Mouse (Mus musculus) liver, embryonic 14.5 days (tissue): Measurements from ENCODE around the gene Chp1. TPM values are rescaled to one million over a fixed set of nuclear protein-coding genes. Genes with fewer than 3 reads are reported as not detected.

ENCODE experiments used
- ATAC-seq: fragments of 200-750 bp; cut with Nextera tagmentation; 2 replicates; pipeline ENCODE4 v1.8.0; 2017; ENCODE audit warnings: moderate number of reproducible peaks, mild to moderate bottlenecking, moderate library complexity; ENCODE audit not compliant: insufficient read depth
- DNase-seq, 3 experiments: peaks; one replicate each; pipeline ENCODE4 v3.0.0-alpha.2; 2012 to 2013; ENCODE audit warnings: low read depth in 3 of 3, low spot score in 3 of 3
- H3K27ac ChIP-seq: fragments of 300-500 bp; sonication (generic); 2 replicates; pipeline ENCODE4 v1.5.1; 2014; ENCODE audit warnings: moderate library complexity, mild to moderate bottlenecking, control low read depth, inconsistent platforms
- H3K27me3 ChIP-seq: fragments of 300-500 bp; sonication (generic); 2 replicates; pipeline ENCODE4 v1.6.1; 2014; ENCODE audit warnings: mild to moderate bottlenecking, low read length, moderate library complexity; ENCODE audit not compliant: control insufficient read depth, insufficient read depth
- H3K36me3 ChIP-seq: fragments of 300-500 bp; sonication (generic); replicated peaks from 2 replicates; pipeline ENCODE4 v1.6.1; 2014; ENCODE audit warnings: low read depth; ENCODE audit not compliant: control insufficient read depth, insufficient read depth
- H3K4me1 ChIP-seq, 2 experiments: fragments of 200-500 bp in 1 of 2; fragments of 300-500 bp in 1 of 2; sonication (generic) in 1 of 2; replicated peaks; 2 replicates each; pipeline ENCODE4 v1.6.1; 2012 to 2014; ENCODE audit warnings: antibody characterized with exemption in 1 of 2, inconsistent platforms in 1 of 2, low read length in 1 of 2; ENCODE audit not compliant: control insufficient read depth in 2 of 2, insufficient read depth in 2 of 2
- H3K4me2 ChIP-seq: fragments of 300-500 bp; sonication (generic); 2 replicates; pipeline ENCODE4 v1.6.1; 2014; ENCODE audit warnings: low read depth, mild to moderate bottlenecking, control low read depth, moderate library complexity
- H3K4me3 ChIP-seq, 2 experiments: fragments of 200-500 bp in 1 of 2; fragments of 300-500 bp in 1 of 2; sonication (generic) in 1 of 2; 2 replicates each; pipeline ENCODE4 v1.5.1; 2012 to 2014; ENCODE audit warnings: low read depth in 2 of 2, low read length in 2 of 2, mild to moderate bottlenecking in 2 of 2, control low read depth in 1 of 2, inconsistent platforms in 1 of 2, moderate library complexity in 1 of 2; ENCODE audit not compliant: insufficient read depth in 1 of 2
- H3K9ac ChIP-seq: fragments of 300-500 bp; sonication (generic); replicated peaks from 2 replicates; pipeline ENCODE4 v1.6.1; 2014; ENCODE audit warnings: mild to moderate bottlenecking, control low read depth, moderate library complexity
- H3K9me3 ChIP-seq: fragments of 300-500 bp; sonication (generic); 2 replicates; pipeline ENCODE4 v1.6.1; 2016; ENCODE audit warnings: low read length, mixed read lengths; ENCODE audit not compliant: control insufficient read depth
- CTCF ChIP-seq: IDR thresholded peaks from 2 replicates; pipeline ENCODE4 v1.5.1; 2016; ENCODE audit warnings: antibody characterized with exemption, low read depth, control low read depth
- EP300 ChIP-seq: IDR thresholded peaks from 2 replicates; pipeline ENCODE4 v1.6.1; 2016; ENCODE audit warnings: antibody characterized with exemption, low read depth
- WGBS: fragments of 180-500 bp; shearing (Covaris S2); extraction: QIAGEN DNeasy Blood & Tissue Kit; methylation state at CpG from one replicate; pipeline ENCODE4 v1.1.7; 2014; ENCODE audit not compliant: insufficient replicate concordance; 5-methylcytosine and 5-hydroxymethylcytosine counted together
- polyA plus RNA-seq, 2 experiments: library from polyadenylated mRNA; depleted of rRNA in 1 of 2; stranded (reverse) in 1 of 2; unstranded in 1 of 2; fragments of >200 nt; fragmentation: Nextera tagmentation in 1 of 2; extraction: Ambion mirVana in 1 of 2; gene quantifications; 2 replicates each; pipeline versions ENCODE4 v1.2.1 to v1.2.3; 2012 to 2014

Chp1 gene
- polyA plus RNA-seq, 2 experiments = 31.3 to 47.5 TPM

- no peak for TF ChIP-seq EP300
- TF ChIP-seq CTCF = no peak
- Histone ChIP-seq H3K36me3 (no peaks in the 10 kb centered on the region), H3K27me3 (no peaks in the 10 kb centered on the region), H3K4me3 (no peak overlapping the region), H3K27ac (no peak overlapping the region), H3K4me1 (no peaks in the 10 kb centered on the region), H3K9ac (no peak overlapping the region), H3K9me3 (no peaks in the 10 kb centered on the region), H3K4me2 (no peak overlapping the region)
- WGBS = 79% methylated on average over 2 of the region's 2 CpGs
- DNase-seq (no peak), ATAC-seq (no peak)
These were observed 36.6 kb upstream of the Chp1 start for GRCm38 (mm10) chr2:119510856-119511255.

- Histone ChIP-seq H3K27ac (no peak overlapping the region), H3K4me3 (no peak overlapping the region), H3K4me1 (no peaks in the 10 kb centered on the region), H3K36me3 (no peaks in the 10 kb centered on the region), H3K9ac (no peak overlapping the region), H3K27me3 (no peaks in the 10 kb centered on the region), H3K9me3 (no peaks in the 10 kb centered on the region), H3K4me2 (no peak overlapping the region)
- ATAC-seq (no peak), DNase-seq (peak in 2 of 3 experiments; percentile 6 to 12)
- 66% methylated on average over 3 of the region's 3 CpGs for WGBS
- TF ChIP-seq CTCF (peak; percentile 50), EP300 (no peak)
These were observed 35.2 kb upstream of the Chp1 start for GRCm38 (mm10) chr2:119512292-119512691.

DNA sequence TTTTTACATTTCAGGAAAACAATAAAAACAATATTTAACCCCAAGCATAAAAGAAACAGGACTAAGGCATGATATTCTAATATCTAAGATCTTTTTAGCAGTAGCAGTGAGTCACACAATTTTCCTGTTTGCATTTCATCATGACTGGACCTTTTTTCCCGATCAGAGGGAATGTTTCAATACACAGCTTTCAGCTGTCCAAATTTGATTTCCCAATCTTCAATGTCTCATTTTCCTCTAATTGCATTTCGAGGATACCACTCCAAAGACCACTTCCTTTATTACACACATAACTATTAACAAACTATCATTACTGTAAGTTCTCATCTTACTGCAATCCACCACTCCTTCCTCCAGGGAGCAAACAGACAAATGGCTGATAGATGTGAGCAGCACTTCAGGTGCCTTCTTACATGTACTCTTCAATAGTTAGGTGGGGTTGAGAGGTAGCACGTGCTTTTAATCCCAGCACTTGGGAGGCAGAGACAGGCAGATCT is 33.4 kb upstream of the Chp1 start:
- H3K4me2 ChIP-seq = no peak overlapping the region
- no peaks in the 10 kb centered on the region for H3K9me3 ChIP-seq
- no peak for TF ChIP-seq EP300
- no peak for TF ChIP-seq CTCF
- ATAC-seq (no peak), DNase-seq (no peak)
- H3K27ac ChIP-seq = no peak overlapping the region
- H3K4me3 ChIP-seq = no peak overlapping the region
- no peaks in the 10 kb centered on the region for H3K36me3 ChIP-seq
- H3K9ac ChIP-seq = no peak overlapping the region
- 55% methylated on average over 3 of the region's 3 CpGs for WGBS
- no peaks in the 10 kb centered on the region for H3K27me3 ChIP-seq
- H3K4me1 ChIP-seq = no peaks in the 10 kb centered on the region

- Histone ChIP-seq H3K36me3 (no peaks in the 10 kb centered on the region), H3K27ac (no peak overlapping the region), H3K9ac (no peak overlapping the region), H3K4me1 (no peaks in the 10 kb centered on the region), H3K27me3 (no peaks in the 10 kb centered on the region), H3K9me3 (no peaks in the 10 kb centered on the region), H3K4me2 (no peak overlapping the region), H3K4me3 (no peak overlapping the region)
- no peak for ATAC-seq
- TF ChIP-seq CTCF = no peak
- TF ChIP-seq EP300 = no peak
- WGBS = 43% methylated on average over 5 of the region's 5 CpGs
- DNase-seq = no peak
These were observed 30.7 kb upstream of the Chp1 start for GRCm38 (mm10) chr2:119516811-119517210.

DNA sequence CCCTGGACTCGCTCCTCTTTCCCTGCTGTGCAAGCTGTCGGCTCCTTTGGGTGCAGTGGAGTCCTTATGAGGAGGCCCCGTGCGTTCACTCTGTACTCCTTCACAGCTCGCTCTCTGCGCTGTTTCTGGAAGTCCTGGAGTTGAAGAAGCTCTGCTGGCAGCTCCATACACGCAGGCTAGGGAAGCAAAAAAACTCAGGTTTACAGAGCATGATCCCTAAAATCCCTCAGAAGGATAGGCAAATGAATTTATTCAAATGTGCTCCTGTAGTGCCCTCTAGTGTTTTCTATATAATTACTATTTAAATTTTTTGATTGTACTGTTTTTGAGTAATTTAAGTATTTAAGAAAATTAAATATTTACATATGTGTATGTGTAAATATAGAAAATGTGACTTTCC is 26.9 kb upstream of the Chp1 start:
- no peak overlapping the region for H3K27ac ChIP-seq
- no peaks in the 10 kb centered on the region for H3K4me1 ChIP-seq
- 66% methylated on average over 7 of the region's 7 CpGs for WGBS
- H3K4me3 ChIP-seq = no peak overlapping the region
- ATAC-seq (no peak), DNase-seq (no peak)
- no peaks in the 10 kb centered on the region for H3K9me3 ChIP-seq
- TF ChIP-seq CTCF (no peak), EP300 (no peak)
- H3K27me3 ChIP-seq = no peaks in the 10 kb centered on the region
- no peak overlapping the region for H3K4me2 ChIP-seq
- H3K36me3 ChIP-seq = no peaks in the 10 kb centered on the region
- H3K9ac ChIP-seq = no peak overlapping the region
